Comparison of ENCODE assay signal across 8 mouse cellular contexts in the genomic region with DNA sequence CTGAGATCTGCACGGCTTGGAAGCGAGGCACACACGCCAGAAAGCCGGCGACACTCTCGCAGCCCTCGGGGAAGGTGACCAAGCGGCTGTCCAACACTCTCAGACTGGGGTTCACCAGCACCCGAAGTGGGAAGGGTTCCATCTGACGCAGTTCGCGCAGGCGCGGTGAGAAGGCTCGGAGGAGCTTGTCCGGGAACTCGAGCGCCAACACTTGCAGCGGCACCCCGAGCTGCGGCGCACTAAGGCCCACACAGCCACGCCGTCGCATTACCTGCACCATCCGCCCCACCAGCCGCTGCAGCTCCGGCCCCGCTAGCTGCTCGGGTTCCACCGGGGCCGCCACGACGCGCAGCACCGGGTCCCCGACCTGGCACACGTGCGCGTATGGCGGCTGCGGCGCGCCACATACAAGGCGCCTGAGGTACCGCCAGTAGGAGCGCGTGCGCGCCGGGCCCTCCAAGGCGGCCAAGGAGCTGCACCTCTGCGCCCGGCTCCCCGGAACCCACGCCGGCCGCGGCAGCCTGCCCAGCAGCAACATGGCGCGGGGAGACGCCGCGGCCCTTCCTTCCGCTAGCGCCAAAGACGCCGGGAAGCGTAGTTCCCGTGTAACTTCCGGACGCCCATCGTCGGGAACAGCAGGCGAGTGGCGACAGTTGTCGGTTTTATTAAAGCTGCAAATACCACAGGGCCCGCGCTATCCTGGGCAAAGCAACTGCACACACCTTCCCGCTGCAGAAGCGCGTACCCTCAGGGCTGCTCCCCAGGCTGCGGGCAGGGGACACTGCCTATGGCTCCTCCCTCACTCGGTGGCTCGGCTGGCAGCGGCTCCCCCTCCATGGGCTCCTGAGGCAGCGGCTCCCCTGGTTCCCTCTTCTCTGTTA. TPM values are rescaled to one million over a fixed set of nuclear protein-coding genes. Genes with fewer than 3 reads are reported as not detected.
DNase-seq lines count a peak whose midpoint lies in the region; ATAC-seq lines count a peak whose summit lies in the region.

A gene (minus strand): TSS at position 554 of the 881 bp plus-strand sequence.

- H3K27ac ChIP-seq in intestine, embryonic 14.5 days (ENCODE audit: low read depth): peak within 1 kb of the TSS; percentile 92

- no peaks in the 10 kb centered on the region; the same call in 1 of the 2 replicates for H3K4me1 ChIP-seq in intestine, embryonic 14.5 days (replicated peaks; ENCODE audit: control insufficient read depth, insufficient read depth, low read length)

- peak within 1 kb of the TSS; percentile 82 for H3K4me2 ChIP-seq in intestine, embryonic 14.5 days (ENCODE audit: low read length)

- intact Hi-C loops in left cerebral cortex, postnatal 10 days (cut with DNase I): no loop called here

- ATAC-seq in intestine, embryonic 14.5 days (replicated peaks; ENCODE audit: low FRiP score, low TSS enrichment, low read depth): peak; percentile 75
- peak; percentile 76 for ATAC-seq in megakaryocyte progenitor cell, adult 5-6 weeks (replicated peaks; ENCODE audit: poor library complexity)

- H3K9ac ChIP-seq in intestine, embryonic 14.5 days (ENCODE audit: low read length): peak within 1 kb of the TSS; percentile 86

- H3K36me3 ChIP-seq in intestine, embryonic 14.5 days (ENCODE audit: control insufficient read depth, insufficient read depth, low read length): peaks cover 83% of the 10 kb centered on the region

- no peaks in the 10 kb centered on the region for H3K27me3 ChIP-seq in intestine, embryonic 14.5 days (replicated peaks; ENCODE audit: control insufficient read depth, insufficient read depth, low read length)

- no peaks in the 10 kb centered on the region for H3K9me3 ChIP-seq in intestine, embryonic 14.5 days (ENCODE audit: control insufficient read depth, low read length)

- DNase-seq in adrenal gland, adult (ENCODE audit: inconsistent age in 2 of 2, low spot score in 1 of 2): peak; percentile 91 to 96
- peak; percentile 82 for DNase-seq in embryo, embryonic 10.5 days (ENCODE audit: low spot score)
- peak; percentile 80 for DNase-seq in gastrocnemius, postnatal 25 days
- DNase-seq in intestine, embryonic 14.5 days (ENCODE audit: low spot score): peak; percentile 86
- peak; percentile 77 to 91 for DNase-seq in left cerebral cortex, postnatal 10 days (ENCODE audit: extremely low spot score in 1 of 2, low spot score in 2 of 2)
- DNase-seq in right cerebral cortex, postnatal 14 days: peak; percentile 88
- DNase-seq in urinary bladder, postnatal 25 days (ENCODE audit: low spot score): peak; percentile 75

- WGBS in intestine, embryonic 14.5 days: under 1% methylated on average over 84 of the region's 87 CpGs

- H3K4me3 ChIP-seq in intestine, embryonic 14.5 days (ENCODE audit: low read depth, low read length): peak within 1 kb of the TSS; percentile 78

RNA-seq across cellular contexts. Expression of the gene that starts here (rescaled TPM):
- total RNA-seq in gastrocnemius, postnatal 25 days (2021): 10 to 100 TPM; 35.7 to 39.8 TPM
- polyA plus RNA-seq in intestine, embryonic 14.5 days (2014; fragmentation: Nextera tagmentation; extraction: Ambion mirVana): 44.3 and 45.7 TPM in 2 replicates
- total RNA-seq in left cerebral cortex, postnatal 10 days (2021): 10 to 100 TPM; 25.5 to 25.8 TPM
- 40.1 and 48.6 TPM in 2 replicates for total RNA-seq in megakaryocyte progenitor cell, adult 5-6 weeks (2015)
- total RNA-seq in megakaryocyte progenitor cell, adult 5-6 weeks (2017): 35.3 and 46.3 TPM in 2 replicates

Comparison
In these comparisons a context has a peak if more than half of its experiments do, and no peak if none do; other contexts are left out.
1. Peak in every context shown above with its lines: DNase-seq, ATAC-seq, H3K4me3 ChIP-seq and H3K27ac ChIP-seq.